Mouse (Mus musculus): ENCODE measurements around the gene Ccdc154.

Gene Ccdc154

GRCm38 (mm10) chr17:25220746-25221145 is 58.5 kb downstream of the Ccdc154 start:
- H3K36me3 ChIP-seq (ENCODE audit: insufficient read depth, low read length): peaks cover 70% of the 10 kb centered on the region
- no peak overlapping the region for H3K4me3 ChIP-seq (replicated peaks; ENCODE audit: low read length)
- no peaks in the 10 kb centered on the region for H3K9me3 ChIP-seq (ENCODE audit: low read length)
- H3K27me3 ChIP-seq (ENCODE audit: insufficient read depth, low read length): no peaks in the 10 kb centered on the region
- no peak for TF ChIP-seq CTCF (conservative IDR thresholded peaks at IDR 0.05; ENCODE audit: low read length)
- TF ChIP-seq POU5F1 (IDR thresholded peaks at IDR 0.05; ENCODE audit: borderline replicate concordance, low read length): no peak
- TF ChIP-seq NANOG (IDR thresholded peaks at IDR 0.05; ENCODE audit: borderline replicate concordance, low read length): no peak
- peaks cover 32% of the 10 kb centered on the region for H3K4me1 ChIP-seq (replicated peaks; ENCODE audit: low read depth, low read length)

Measured in E14TG2a.4 (cell line).